Mouse (Mus musculus) erythroblast, embryonic 14.5 days (primary cell): ENCODE data around the gene Iqsec1. TPM values are rescaled to one million over a fixed set of nuclear protein-coding genes. Genes with fewer than 3 reads are reported as not detected.

Source experiments
- H3K27me3 ChIP-seq: 2 replicates; pipeline ENCODE4 v1.6.1; 2012; ENCODE audit warnings: inconsistent platforms; ENCODE audit not compliant: control insufficient read depth
- H3K36me3 ChIP-seq: 2 replicates; pipeline ENCODE4 v1.6.1; 2012; ENCODE audit warnings: mild to moderate bottlenecking, inconsistent platforms; ENCODE audit not compliant: control insufficient read depth
- H3K4me1 ChIP-seq: 2 replicates; pipeline ENCODE4 v1.6.1; 2012; ENCODE audit warnings: inconsistent platforms; ENCODE audit not compliant: control insufficient read depth
- H3K4me3 ChIP-seq: replicated peaks from 2 replicates; pipeline ENCODE3; 2012; ENCODE audit warnings: moderate library complexity, mild to moderate bottlenecking, inconsistent platforms
- H3K9me3 ChIP-seq: 2 replicates; pipeline ENCODE4 v1.6.1; 2012; ENCODE audit warnings: low read length, inconsistent platforms, mixed read lengths; ENCODE audit not compliant: control insufficient read depth
- GATA1 ChIP-seq: IDR thresholded peaks from 2 replicates; pipeline ENCODE4 v1.6.1; 2012; ENCODE audit warnings: low read length, inconsistent platforms, mixed read lengths
- TAL1 ChIP-seq: IDR thresholded peaks from 3 replicates; pipeline ENCODE4 v1.6.1; 2012; ENCODE audit warnings: low read length, inconsistent platforms, mixed read lengths
- polyA plus RNA-seq: library from polyadenylated mRNA; stranded (reverse); fragments of >175 nt; gene quantifications from 2 replicates; pipeline ENCODE4 v1.2.3, GENCODE M21; 2012

The Iqsec1 gene
- polyA plus RNA-seq, 1 experiment, result 10.6 TPM

DNA sequence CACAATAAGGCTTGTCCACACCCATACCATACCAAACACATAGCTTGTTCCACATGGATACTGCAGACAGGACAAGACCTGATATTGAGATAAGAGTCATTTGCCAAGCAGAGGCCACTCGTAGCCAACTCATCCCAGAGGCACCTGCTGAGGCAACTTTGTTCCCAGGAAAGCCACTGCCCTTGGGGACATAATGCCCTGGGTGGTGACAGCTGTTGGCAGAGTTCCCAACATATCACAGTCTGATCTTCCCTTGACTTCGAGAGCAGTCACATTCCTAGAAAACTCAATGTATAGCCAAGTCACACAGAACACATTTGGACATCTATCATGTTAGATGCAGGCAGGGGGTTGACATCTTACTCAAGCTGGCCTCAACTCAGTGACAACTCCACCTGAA is 183.4 kb downstream of the Iqsec1 start:
- Histone ChIP-seq H3K4me3 (no peak overlapping the region), H3K36me3 (no peaks in the 10 kb centered on the region), H3K27me3 (peaks cover 10% of the 10 kb centered on the region)

DNA sequence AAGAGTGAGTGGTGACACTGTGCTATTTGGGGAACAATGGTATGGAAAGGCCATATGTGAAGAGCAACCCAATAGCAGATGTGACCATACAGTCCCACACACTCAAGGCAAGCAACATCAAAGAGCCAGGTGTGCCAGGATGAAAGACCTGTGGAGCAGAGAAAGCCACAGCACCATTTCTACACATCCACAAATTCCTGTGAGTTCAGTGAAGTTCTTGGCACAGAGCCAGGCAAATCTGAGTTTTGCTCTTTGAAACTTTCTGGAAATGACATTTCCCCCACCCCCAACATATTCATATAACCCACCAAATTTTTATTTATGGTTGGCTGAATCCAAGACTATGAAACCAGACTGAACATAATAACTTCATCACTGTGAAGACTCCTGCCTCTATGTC is 183.8 kb downstream of the Iqsec1 start:
- no peaks in the 10 kb centered on the region for H3K4me1 ChIP-seq
- no peak for TF ChIP-seq TAL1
- no peak for TF ChIP-seq GATA1
- H3K4me3 ChIP-seq, result no peak overlapping the region
- peaks cover 6% of the 10 kb centered on the region for H3K27me3 ChIP-seq
- no peaks in the 10 kb centered on the region for H3K9me3 ChIP-seq
- H3K36me3 ChIP-seq, result no peaks in the 10 kb centered on the region

More for the DNA sequence above, 183.4 kb downstream of the Iqsec1 start:
- Histone ChIP-seq H3K9me3 (no peaks in the 10 kb centered on the region), H3K4me1 (no peaks in the 10 kb centered on the region)
- TF ChIP-seq TAL1 (no peak), GATA1 (no peak)

DNA sequence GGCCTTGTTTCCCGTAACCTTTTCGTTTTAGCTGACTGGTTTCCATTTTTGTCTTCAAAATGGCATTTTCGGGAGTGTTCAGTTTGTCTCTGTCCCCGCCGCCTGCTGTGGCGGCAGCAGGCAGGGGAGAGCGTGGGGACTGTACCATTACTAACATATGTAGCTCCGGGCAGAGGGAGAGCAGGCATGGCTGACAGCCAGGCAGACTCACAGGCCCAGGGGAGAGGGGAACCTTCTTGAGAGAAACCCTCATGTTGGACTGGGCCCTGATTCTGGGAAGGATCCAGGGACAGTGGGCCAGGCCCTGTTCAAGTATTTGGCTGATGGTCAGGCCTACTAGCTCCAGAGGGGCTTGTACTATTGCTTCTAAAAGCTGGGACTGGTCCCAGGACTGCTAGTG is 185.9 kb downstream of the Iqsec1 start:
- Histone ChIP-seq H3K4me1 (no peaks in the 10 kb centered on the region), H3K9me3 (no peaks in the 10 kb centered on the region), H3K27me3 (no peaks in the 10 kb centered on the region), H3K4me3 (no peak overlapping the region), H3K36me3 (no peaks in the 10 kb centered on the region)
- TF ChIP-seq TAL1 (no peak), GATA1 (no peak)

DNA sequence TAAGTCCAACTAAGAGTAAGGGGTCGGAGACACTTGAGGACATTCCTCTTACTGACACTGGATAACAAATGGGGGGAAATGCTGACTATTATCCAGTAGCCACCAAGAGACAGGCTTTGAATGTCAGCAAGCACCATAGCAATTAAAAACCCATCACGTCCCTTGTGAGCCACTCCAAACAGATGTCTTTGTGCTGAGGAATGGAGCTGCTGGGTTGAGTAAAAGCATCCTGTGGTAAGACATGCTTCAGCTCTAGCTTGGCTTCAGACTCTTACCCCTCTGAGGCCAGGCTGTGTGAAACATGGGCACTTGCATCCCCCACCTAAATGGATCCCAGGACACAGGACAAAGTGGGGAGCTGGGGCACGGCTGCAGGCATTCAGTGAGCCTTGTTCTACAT is 186.4 kb downstream of the Iqsec1 start:
- Histone ChIP-seq H3K9me3 (no peaks in the 10 kb centered on the region), H3K4me3 (no peak overlapping the region), H3K36me3 (no peaks in the 10 kb centered on the region), H3K27me3 (no peaks in the 10 kb centered on the region), H3K4me1 (no peaks in the 10 kb centered on the region)
- TF ChIP-seq TAL1, result no peak
- TF ChIP-seq GATA1, result no peak

DNA sequence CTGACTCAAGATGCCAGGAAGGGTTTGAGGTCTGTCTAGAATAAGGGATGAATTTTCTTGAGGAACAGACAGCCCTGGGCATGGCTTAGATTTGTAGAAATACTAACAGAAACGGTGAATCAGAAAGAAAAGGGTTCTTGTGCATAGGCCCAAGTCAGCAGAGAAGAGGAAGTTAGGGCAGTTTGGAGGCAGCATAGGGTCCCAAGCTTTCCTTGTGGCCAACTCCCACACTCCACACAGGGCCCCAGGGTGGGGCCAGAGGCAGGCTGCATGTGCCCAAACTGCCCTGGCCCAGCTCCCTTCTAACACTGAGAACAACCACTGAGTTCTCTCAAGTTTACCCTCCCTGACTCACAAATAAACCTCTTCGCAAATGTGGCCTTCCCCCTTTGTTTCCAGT is 187.7 kb downstream of the Iqsec1 start:
- TF ChIP-seq GATA1, result no peak
- TF ChIP-seq TAL1, result no peak
- no peaks in the 10 kb centered on the region for H3K4me1 ChIP-seq
- no peaks in the 10 kb centered on the region for H3K9me3 ChIP-seq
- H3K4me3 ChIP-seq, result no peak overlapping the region
- H3K36me3 ChIP-seq, result no peaks in the 10 kb centered on the region
- H3K27me3 ChIP-seq, result no peaks in the 10 kb centered on the region

- Histone ChIP-seq H3K4me3 (no peak overlapping the region), H3K36me3 (no peaks in the 10 kb centered on the region), H3K27me3 (no peaks in the 10 kb centered on the region), H3K4me1 (no peaks in the 10 kb centered on the region), H3K9me3 (no peaks in the 10 kb centered on the region)
- no peak for TF ChIP-seq TAL1
- TF ChIP-seq GATA1, result no peak
Observed at GRCm38 (mm10) chr6:90799116-90799515, 189.4 kb downstream of the Iqsec1 start.

DNA sequence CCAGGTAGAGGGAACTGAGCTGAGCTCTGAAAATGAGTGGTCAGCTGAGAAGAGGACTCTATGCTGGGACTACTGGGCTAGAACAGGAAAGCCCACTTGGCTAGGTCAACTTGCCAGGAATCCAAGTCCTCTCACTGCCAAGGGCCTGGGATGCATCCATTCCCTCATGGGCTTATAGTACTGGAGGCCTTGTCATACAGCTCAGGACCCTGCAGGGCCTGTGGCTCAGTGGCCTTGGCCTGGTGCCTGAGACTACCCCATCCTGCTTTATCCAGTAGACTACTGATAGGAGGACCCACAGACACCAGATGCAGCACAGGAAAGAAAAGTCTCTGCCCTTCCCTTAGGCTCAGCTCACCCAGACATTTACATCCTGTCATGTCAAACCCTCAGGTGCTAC is 190.3 kb downstream of the Iqsec1 start:
- H3K4me1 ChIP-seq, result no peaks in the 10 kb centered on the region
- H3K4me3 ChIP-seq, result no peak overlapping the region
- H3K9me3 ChIP-seq, result no peaks in the 10 kb centered on the region
- no peaks in the 10 kb centered on the region for H3K27me3 ChIP-seq
- TF ChIP-seq GATA1, result no peak
- TF ChIP-seq TAL1, result no peak
- no peaks in the 10 kb centered on the region for H3K36me3 ChIP-seq

GRCm38 (mm10) chr6:90796902-90797596 is 191.4 kb downstream of the Iqsec1 start:
- Histone ChIP-seq H3K4me3 (no peak overlapping the region), H3K4me1 (no peaks in the 10 kb centered on the region), H3K9me3 (no peaks in the 10 kb centered on the region), H3K36me3 (no peaks in the 10 kb centered on the region), H3K27me3 (no peaks in the 10 kb centered on the region)
- TF ChIP-seq TAL1, result no peak
- TF ChIP-seq GATA1, result no peak

DNA sequence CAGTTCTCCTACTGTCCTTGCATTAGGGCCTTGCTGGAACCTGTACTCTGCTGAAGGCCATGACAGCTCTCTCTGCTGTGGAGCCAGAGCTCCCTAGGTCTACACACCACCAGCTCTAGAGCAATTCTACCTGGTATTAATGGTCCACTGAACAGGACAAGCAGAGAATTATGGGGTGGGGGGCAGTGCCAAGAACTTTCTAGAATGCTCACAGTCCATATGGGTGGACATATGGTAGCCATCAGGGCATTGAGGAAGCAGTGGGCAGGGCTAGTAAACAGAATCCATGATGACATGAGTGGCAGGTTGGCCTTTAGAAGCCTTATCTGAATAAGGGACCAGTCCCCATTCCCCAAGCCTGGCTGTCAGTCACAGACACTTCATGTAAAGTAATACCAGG is 197.6 kb downstream of the Iqsec1 start:
- Histone ChIP-seq H3K4me3 (no peak overlapping the region), H3K4me1 (no peaks in the 10 kb centered on the region), H3K27me3 (no peaks in the 10 kb centered on the region), H3K36me3 (no peaks in the 10 kb centered on the region), H3K9me3 (no peaks in the 10 kb centered on the region)
- TF ChIP-seq GATA1, result no peak
- no peak for TF ChIP-seq TAL1

- TF ChIP-seq GATA1, result no peak
- no peak for TF ChIP-seq TAL1
- Histone ChIP-seq H3K36me3 (no peaks in the 10 kb centered on the region), H3K4me1 (no peaks in the 10 kb centered on the region), H3K4me3 (no peak overlapping the region), H3K9me3 (no peaks in the 10 kb centered on the region), H3K27me3 (no peaks in the 10 kb centered on the region)
Observed at GRCm38 (mm10) chr6:90789520-90789919, 199.0 kb downstream of the Iqsec1 start.
